Mouse (Mus musculus) kidney, adult 2 months (tissue): ENCODE data around the gene Med14.

Experiments
- CTCF ChIP-seq: fragments of 200-500 bp; conservative IDR thresholded peaks from 2 replicates; pipeline ENCODE4 v1.5.1; 2011; ENCODE audit warnings: low read depth, mild to moderate bottlenecking, control low read depth, low read length, moderate library complexity, mixed read lengths; ENCODE audit not compliant: insufficient read depth, insufficient read length
- POLR2A ChIP-seq: fragments of 200-500 bp; IDR thresholded peaks from one replicate; pipeline ENCODE4 v1.6.1; 2011; ENCODE audit warnings: low read depth, low read length, control low read depth

DNA sequence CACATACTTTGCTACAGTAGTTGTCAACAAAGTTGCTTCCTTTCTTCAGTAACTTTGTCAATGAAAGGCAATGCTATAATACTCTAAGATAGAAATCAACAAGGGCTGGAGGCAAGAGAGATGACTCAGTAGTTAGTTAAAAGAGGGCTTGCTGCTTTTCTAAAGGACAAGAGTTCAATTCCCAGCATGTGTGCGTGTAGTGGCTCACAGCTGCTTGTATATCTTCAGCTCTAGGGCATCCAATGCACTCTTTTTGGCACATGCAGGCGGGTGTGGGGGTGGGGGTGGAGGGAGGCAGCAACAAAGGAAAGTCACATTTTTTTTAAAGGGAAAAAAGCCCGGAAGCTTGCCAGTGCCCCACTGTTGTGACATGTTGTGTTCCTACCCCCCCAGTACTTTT lies 6.7 kb upstream of the Med14 start:
- TF ChIP-seq CTCF (no peak), POLR2A (no peak)
